Mouse (Mus musculus) megakaryocyte, embryonic 14.5 days (primary cell): Measurements from ENCODE around the gene Sdk2.

Experiments
- FLI1 ChIP-seq: IDR thresholded peaks from 2 replicates; pipeline ENCODE4 v1.6.1; 2012; ENCODE audit warnings: low read length, inconsistent platforms, mixed read lengths
- GATA1 ChIP-seq: IDR thresholded peaks from 3 replicates; pipeline ENCODE4 v1.6.1; 2012; ENCODE audit warnings: mixed read lengths, low read length, inconsistent platforms, borderline replicate concordance

- TF ChIP-seq GATA1 (no peak), FLI1 (no peak)
Observed at GRCm38 (mm10) chr11:113884962-113885361, 181.9 kb downstream of the Sdk2 start.
